Mouse (Mus musculus): ENCODE measurements around the gene Anln.

DNA sequence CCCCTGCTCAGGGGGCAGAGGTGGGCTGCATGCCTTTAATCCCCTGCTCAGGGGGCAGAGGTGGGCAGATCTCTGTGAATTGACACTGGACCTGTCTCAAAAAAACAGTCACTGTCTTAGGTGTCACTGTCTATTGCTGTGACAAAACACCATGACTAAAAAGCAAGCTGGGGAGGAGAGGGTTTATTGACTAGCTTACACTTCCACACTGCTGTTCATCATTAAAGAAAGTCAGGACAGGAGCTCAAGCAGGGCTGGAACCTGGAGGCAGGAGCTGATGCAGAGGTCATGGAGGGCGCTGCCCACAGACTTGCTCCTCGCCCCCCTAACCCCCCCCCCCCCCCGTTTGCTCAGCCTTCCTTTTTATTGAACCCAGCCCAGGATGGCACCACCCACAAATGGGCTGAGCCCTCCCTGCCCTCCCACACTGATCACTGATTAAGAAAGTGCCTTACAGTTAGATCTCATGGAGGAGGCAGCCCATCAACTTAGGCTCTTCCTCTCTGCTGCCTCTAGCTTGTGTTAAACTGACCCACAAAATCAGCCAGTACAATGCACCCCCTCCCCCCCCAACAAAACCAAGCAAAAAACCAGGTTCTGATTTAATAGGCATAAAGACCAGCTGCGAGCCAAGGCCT lies 39.2 kb upstream of the Anln start:
- no peak for TF ChIP-seq POLR2A (IDR thresholded peaks at IDR 0.05; ENCODE audit: borderline replicate concordance, control insufficient read depth, low read depth, low read length)
- TF ChIP-seq CTCF (IDR thresholded peaks at IDR 0.05; ENCODE audit: control insufficient read depth, insufficient read depth, low read length) = no peak

All from bone marrow, adult 2 months (tissue).